Mouse (Mus musculus) embryonic fibroblast, embryonic 13.5 days (primary cell): Measurements from ENCODE around the gene Kcnma1. TPM values are rescaled to one million over a fixed set of nuclear protein-coding genes. Genes with fewer than 3 reads are reported as not detected.

Experiments used
- H3K27ac ChIP-seq: 2 replicates; pipeline ENCODE4 v1.5.1; 2012; ENCODE audit warnings: low read length, control low read depth, inconsistent platforms; ENCODE audit not compliant: insufficient read depth
- H3K4me1 ChIP-seq: 2 replicates; pipeline ENCODE4 v1.6.1; 2011; ENCODE audit warnings: low read length; ENCODE audit not compliant: control insufficient read depth, insufficient read depth
- H3K4me3 ChIP-seq: 2 replicates; pipeline ENCODE4 v1.5.1; 2011; ENCODE audit warnings: mild to moderate bottlenecking, control low read depth, low read length; ENCODE audit not compliant: insufficient read depth
- CTCF ChIP-seq: IDR thresholded peaks from 2 replicates; pipeline ENCODE4 v1.5.1; 2011; ENCODE audit warnings: mild to moderate bottlenecking, control low read depth, low read length, moderate library complexity, borderline replicate concordance; ENCODE audit not compliant: insufficient read depth
- POLR2A ChIP-seq: IDR thresholded peaks from 2 replicates; pipeline ENCODE4 v1.6.1; 2011; ENCODE audit warnings: low read depth, mild to moderate bottlenecking, control low read depth, low read length, moderate library complexity
- polyA plus RNA-seq: library from polyadenylated mRNA; stranded (reverse); fragments of >200 nt; gene quantifications from 2 replicates; pipeline ENCODE4 v1.2.4, GENCODE M21; 2011; ENCODE audit warnings: low read depth; ENCODE audit not compliant: missing spikeins, insufficient read length

Gene Kcnma1
- polyA plus RNA-seq, 1 experiment: 5.9 TPM

DNA sequence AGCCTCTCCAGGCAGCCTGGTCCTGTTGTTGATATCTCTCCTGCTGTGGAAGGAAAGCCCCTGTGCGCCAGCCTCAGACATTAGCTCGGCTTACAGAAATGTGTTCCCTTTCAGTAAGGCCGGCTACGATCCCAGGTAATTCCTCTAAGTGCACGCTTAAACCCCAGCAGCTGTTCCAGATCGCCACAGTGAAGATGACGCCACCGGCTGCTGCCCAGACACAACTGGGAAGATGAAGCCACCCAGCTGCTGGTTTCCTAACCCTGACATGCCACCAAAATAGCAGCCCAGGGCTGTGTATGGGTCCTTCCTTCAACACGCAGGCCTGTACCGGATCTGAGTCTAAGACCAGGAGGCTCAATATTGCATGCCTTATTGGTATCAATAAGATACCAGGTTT lies 307.5 kb downstream of the Kcnma1 start:
- H3K4me1 ChIP-seq: no peaks in the 10 kb centered on the region
- no peak overlapping the region for H3K4me3 ChIP-seq
- no peak overlapping the region for H3K27ac ChIP-seq
- no peak for TF ChIP-seq POLR2A
- no peak for TF ChIP-seq CTCF

DNA sequence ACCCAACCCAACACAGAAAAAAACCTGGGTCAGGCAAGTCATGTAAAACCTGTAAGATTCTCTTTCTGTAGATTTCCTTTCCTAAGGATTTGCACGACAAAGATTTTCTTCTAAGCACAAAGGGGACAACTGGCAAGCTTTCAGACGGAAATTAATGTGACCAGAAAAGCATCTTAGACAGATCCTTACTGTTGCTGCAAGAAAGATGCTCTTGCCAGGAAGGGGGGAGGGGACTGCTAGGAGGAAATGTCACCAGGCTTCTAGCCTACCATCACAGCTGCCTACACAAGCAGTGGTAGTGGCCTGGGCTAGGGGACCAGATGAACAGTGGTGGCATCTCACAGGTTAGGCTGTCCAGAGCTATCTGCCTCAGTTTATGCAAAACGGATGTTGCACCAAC lies 308.6 kb downstream of the Kcnma1 start:
- H3K27ac ChIP-seq: no peak overlapping the region
- H3K4me3 ChIP-seq: no peak overlapping the region
- H3K4me1 ChIP-seq: no peaks in the 10 kb centered on the region
- TF ChIP-seq POLR2A: no peak
- TF ChIP-seq CTCF: no peak

DNA sequence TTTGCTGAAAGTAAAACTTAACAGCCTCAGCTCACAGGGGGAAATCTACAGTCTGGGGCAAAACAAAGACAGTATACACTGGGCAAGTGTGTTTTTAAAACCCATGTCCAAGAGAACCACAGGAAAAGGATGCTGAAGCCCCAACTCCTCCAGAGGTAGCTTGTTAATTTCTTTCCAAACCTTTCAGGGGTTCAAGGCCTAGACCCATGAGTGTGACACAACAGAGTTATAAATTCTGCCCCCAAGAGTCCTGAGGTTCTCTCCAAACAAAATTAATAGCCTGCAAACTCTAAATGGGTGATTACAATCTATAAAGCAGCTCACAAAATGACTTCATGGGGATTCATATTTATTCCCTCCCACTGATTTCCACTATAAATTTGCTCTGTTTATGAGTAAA lies 310.0 kb downstream of the Kcnma1 start:
- Histone ChIP-seq H3K4me1 (no peaks in the 10 kb centered on the region), H3K27ac (no peak overlapping the region), H3K4me3 (no peak overlapping the region)
- no peak for TF ChIP-seq CTCF
- TF ChIP-seq POLR2A: no peak

DNA sequence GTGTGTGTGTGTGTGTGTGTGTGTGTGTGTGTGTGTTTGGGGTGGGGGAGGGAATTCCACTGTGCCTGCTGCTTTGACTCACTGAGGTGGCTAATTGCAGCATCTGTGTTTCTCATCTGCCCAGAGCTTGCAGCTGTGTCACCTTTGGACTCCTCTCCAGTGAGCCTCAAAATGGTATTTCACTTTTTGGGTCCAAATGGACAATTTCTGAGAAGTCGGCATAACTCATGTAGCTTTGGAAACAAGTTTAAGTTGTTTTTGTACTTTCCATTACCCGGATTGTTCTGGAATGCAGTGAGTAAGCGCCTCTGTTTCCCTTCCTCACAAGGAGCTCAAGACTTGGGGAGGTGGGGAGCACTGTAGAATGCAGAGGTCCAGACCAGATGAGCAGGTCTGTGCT lies 317.9 kb downstream of the Kcnma1 start:
- Histone ChIP-seq H3K27ac (peak overlapping the region; percentile 34), H3K4me1 (peaks cover 9% of the 10 kb centered on the region; the same call in 1 of the 2 replicates), H3K4me3 (no peak overlapping the region)
- TF ChIP-seq CTCF (no peak), POLR2A (no peak)

DNA sequence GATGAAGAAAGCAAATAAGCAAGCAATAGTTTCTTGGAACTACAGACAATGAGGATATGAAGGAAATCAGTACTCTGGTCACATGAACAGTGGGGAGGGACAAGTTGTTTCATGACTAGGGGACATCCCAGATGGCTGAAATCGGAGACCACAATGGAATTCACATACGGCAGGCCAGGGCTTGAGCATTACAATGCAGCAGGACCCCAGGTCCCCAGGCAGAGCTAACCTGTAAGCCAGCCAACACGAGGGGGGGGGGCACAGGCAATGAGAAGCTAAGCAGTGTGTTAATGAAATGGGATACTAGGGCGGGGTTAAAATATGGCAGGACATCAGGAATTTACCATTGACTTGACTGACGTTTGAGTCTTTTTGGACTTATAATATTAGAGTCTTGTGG lies 324.6 kb downstream of the Kcnma1 start:
- no peak overlapping the region for H3K4me3 ChIP-seq
- TF ChIP-seq POLR2A (no peak), CTCF (no peak)
- peaks cover 8% of the 10 kb centered on the region for H3K4me1 ChIP-seq
- no peak overlapping the region for H3K27ac ChIP-seq

DNA sequence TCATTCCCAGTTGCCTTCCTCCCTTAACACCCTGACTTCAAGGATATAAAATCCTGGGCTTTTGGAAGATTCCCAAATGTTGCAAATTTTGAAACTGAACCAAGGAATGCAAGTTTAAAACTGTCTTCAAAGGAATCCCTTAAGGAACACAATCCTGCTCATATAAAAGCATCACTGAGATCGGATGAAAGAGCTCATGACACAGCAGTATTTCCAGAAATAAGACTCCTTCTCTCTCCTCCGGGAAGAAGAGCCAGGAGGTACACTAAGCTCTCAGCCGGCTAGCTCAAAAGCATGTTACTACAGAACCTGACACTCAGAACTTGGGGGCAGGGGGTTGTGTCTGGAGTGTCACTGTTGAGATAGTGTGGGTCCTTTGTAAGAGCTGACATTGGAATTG lies 325.8 kb downstream of the Kcnma1 start:
- TF ChIP-seq CTCF (no peak), POLR2A (no peak)
- Histone ChIP-seq H3K4me3 (no peak overlapping the region), H3K4me1 (peaks cover 8% of the 10 kb centered on the region), H3K27ac (no peak overlapping the region)

DNA sequence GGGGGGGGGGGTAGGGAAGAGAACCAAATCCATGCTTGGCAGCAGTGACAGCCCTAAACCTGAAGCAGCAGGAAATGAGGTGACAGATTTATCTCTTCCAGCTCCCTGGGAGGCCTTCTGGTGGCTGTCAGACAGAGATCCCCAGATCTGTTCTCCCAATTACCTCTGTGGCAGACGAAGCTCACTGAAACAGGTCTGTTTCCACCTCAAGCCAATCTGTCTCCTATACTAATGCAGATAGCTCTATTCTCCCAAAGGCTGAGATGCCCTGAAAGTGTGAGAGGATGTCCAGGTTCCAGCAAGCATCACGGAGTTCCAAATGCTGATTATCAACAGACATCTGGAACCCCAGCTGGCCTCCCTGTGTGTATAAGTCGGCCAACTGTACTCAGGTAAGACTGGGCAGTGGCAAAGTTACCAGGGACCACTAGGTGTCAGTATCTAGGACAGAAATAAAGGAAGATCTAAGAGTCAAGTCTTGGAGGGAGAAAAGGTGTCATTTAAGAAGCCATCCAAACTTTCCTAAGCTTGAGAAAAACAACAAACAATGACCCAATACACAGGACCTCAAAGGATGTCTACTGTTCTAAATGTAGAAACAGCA lies 329.7 kb downstream of the Kcnma1 start:
- TF ChIP-seq POLR2A: no peak
- TF ChIP-seq CTCF: no peak
- H3K4me1 ChIP-seq: peaks cover 4% of the 10 kb centered on the region; the same call in 1 of the 2 replicates

DNA sequence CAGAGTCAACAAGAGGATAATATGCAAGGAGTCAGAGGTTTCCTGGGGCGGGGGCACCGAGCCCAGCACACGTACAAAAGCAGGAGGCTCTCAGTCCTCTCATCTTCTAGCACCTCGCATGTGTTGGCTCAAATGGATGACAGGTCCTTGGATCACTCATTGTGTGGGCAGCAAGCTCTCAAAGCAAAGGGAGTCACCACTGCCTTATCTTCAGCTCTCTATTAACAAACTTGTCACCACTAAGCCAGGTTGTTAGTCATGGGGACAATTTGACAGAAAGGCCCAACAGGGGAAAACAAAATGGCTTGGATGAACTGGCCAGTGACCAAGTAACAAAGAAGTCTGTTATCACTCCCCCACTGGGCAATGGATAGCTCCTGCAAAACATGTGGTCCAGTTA lies 331.5 kb downstream of the Kcnma1 start:
- Histone ChIP-seq H3K4me1 (no peaks in the 10 kb centered on the region; the same call in 1 of the 2 replicates), H3K27ac (no peak overlapping the region), H3K4me3 (no peak overlapping the region)
- TF ChIP-seq POLR2A (no peak), CTCF (no peak)

More for the DNA sequence above, 329.7 kb downstream of the Kcnma1 start:
- no peak overlapping the region for H3K27ac ChIP-seq
- H3K4me3 ChIP-seq: no peak overlapping the region

DNA sequence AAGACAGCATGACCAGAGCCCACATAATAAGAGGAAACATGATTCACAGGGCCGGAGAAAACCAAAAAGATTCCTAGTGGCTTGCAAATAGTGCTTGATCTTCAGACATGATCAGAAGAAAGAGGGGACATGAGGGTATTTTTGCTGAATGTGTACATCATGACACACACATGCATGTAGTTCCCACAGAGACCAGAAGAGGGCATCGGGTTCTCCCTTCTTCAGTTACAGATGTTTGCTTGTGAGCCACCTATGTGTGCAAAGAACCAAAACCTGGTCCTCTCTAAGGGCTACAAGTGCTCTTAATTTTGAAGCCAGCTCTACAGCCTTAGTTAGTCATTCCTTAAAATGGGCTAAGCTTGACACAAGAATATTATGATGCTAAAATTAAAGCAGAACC lies 334.9 kb downstream of the Kcnma1 start:
- TF ChIP-seq CTCF (no peak), POLR2A (no peak)
- no peak overlapping the region for H3K27ac ChIP-seq
- H3K4me1 ChIP-seq: no peaks in the 10 kb centered on the region; the same call in 1 of the 2 replicates
- H3K4me3 ChIP-seq: no peak overlapping the region

DNA sequence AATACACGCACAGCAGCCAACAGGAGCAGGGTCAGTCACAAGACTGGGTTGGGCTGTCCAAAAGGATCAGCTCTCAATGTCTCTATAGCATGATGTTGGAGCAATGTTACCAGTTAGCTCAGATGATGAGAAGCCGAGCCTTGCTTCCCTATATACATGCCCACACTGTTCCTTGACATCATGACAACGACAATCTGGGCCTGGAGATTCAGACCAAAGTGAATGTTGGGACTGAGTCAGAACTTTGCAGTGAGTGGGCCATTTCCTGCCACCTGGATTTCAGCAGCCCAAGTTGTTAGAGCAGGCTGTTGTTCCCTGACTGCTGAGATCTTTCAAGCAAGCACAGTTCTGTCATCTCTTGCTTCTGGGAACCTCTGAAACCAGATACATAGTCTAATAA lies 347.9 kb downstream of the Kcnma1 start:
- Histone ChIP-seq H3K4me1 (0 out of 2 replicates have a peak, but pooled peaks cover 2% of the 10 kb centered on the region), H3K4me3 (no peak overlapping the region), H3K27ac (no peak overlapping the region)
- TF ChIP-seq CTCF (no peak), POLR2A (no peak)
